Mouse (Mus musculus): ENCODE data around the gene Zdhhc15.
A peak's percentile ranks its signal among the peaks of the same experiment; 100 is the strongest.
"Not testable (repeated sequence)": the region's sequence is repeated elsewhere in the genome, so short reads cannot be mapped to it uniquely, and the experiment has no call there.

Gene Zdhhc15

DNA sequence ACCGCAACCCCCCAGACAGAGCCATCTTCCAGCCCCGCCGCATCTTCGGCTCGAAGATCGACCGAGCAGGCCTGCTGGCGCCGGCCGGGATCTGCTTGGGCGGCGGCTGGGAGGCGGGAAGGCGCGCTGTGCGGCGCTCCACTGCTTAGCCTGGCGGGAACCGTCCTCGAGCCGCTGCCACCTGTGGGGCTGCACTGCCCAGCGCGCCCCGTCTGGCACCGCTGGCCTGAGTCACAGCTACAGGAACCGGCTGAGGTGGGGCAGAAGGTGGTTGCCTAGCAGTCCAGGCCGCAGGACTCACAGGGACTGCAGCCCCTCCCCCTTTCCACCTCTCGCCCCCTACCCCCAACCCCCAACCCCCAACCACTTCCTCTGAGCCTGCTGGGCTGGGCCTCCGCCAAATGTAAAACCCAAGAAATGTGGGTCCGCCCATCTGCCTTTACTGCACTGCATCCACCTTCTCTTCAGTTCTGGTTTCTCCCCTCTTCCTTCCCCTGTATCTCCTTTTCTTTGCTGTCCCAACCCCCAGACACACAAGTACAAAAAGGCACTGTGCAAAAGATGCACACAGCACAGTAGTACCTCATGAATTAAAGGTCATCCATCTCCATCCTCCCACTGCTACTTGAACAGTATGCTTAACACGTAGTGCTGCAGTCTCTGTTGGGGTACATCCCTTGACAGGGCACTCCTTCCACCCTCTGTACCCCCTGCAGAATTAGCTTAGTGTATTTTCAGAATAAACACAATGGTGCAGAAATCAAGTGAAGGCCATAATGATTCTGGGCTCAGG is at the start of gene Zdhhc15:
Gene Zdhhc15 (minus strand): TSS at position 308 of the 793 bp plus-strand sequence.
- peak; percentile 78 for DNase-seq (ENCODE audit: low read depth)

DNA sequence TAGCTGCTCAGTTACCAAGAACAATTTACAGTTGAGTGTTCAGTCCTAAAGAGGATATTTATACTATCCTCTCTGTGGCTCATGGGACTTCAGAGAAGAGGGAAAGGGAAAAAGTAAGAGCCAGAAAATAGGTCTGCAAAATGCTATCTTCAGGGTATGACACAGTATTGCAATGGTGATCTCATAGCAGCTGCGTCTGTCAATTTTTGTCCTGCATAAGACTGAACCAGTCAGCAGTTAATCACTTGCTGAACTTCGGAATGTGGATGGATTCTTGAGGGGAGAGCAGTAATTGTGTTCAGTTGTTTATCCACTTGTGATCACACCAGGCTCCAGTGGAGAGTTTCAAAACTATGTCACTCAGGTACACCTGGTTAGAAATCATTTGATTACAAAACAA is 37.1 kb upstream of the Zdhhc15 start:
- DNase-seq (ENCODE audit: low read depth) = no peak

DNA sequence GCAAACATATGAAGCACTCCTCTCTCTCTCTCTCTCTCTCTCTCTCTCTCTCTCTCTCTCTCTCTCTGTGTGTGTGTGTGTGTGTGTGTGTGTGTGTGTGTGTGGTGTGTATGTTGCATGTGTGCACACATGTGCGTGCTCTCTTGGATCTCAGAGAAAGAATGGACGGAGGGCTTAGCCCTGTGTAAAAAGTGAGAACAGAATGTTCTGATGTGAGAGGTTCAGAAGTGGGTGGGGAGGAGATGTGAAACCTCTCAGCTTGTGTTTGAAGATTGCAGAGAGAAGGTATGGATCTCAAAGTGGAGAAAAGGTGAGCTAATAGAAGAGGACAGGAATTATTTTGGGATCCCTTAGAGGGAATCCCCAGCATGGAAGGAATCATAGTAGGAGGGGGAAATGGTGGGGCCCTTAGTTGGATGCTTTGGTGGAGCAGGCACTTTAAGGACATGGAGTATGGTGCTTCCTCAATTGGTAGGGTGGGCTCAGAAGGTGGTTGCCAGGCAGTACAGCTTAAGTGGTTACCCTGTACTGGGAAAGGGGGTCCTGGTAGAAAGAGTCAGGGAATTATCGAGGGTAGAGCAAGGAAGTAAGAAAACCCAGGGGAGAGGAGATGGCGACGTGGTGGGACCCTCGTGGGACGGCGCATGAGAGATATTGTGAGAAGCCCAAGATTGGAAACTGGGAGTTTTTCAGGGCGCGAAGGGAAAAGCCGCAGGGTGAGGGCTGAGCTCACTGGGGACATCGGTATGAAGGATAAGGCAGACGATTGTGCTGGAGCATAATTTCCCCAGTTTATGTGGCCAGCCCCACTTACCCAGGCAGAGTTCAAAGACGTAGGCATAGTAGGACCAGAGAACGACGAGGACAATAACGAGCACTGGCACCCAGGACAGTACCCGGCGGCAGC is 761 bp downstream of the Zdhhc15 start:
- peak; percentile 7 for DNase-seq (ENCODE audit: low read depth)

DNA sequence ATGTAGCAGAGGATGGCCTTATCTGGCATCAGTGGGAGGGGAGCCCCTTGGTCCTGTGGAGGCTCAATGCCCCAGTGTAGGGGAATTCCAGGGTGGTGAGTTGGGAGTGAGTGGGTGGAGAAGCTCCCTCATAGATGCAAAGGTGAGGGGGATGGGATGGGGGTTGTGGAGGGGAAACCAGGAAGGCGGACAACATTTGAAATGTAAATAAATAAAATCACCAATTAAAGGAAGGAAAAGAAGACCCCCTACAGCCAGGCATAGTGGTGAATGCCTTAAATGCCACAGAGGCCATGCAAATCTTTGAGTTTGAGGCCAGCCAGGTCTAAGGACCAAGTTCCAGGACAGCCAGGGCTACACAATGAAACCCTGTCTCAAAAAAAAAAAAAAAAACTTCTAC is 13.9 kb downstream of the Zdhhc15 start:
- no peak for DNase-seq (ENCODE audit: low read depth)

DNA sequence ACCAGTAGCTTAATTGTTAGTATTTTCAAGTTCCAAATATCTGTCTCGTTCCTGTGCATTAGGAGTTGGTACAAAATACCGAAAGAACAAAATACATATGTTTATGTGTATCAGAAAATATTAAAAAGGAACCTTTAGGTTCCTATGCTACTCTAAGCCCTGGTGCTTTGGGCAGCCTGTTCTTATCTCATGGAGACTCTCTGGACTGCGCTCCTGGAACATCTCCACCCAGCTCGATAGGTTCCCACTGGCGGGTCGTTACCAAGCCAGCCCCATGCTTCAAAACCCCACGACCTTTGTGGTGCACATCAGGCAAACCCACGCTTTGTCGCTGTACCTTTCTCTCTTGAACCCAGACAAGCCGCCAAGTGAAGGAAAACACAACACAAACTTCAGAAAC is 58.3 kb downstream of the Zdhhc15 start:
- DNase-seq (ENCODE audit: low read depth) = no peak

DNA sequence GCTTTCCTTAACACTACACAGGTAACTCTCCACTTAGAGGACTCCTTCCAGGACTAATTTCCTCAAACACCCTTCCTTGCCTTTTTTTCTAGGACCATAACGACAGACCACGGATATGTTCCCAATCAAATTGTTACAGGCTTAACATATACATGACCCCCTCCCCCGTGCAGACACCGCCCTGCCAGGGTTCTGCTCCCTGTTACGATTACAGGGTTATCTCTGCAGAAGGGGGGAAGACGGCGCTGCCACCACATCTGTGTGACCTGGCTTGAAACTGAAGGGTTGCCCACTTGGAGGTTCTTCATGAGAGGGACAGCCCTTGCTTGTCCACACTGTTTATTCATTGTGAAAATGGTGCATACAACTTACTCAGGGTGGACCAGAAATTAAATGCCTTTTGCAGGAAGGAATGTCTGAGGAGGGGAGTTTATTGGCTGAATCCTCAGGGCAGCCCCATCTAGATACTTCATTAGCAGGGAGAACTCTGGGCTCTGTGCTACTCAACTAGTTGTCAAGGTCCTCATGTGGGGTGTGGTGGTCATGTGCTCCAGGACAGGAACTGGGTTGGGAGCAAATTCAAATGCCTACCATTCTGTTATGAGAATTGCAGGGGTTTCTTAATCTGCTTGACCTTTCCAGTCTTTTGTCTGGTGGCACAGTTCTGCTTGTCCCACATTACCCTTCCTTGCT is 67.0 kb downstream of the Zdhhc15 start:
- not testable (repeated sequence) for DNase-seq (ENCODE audit: low read depth)

DNA sequence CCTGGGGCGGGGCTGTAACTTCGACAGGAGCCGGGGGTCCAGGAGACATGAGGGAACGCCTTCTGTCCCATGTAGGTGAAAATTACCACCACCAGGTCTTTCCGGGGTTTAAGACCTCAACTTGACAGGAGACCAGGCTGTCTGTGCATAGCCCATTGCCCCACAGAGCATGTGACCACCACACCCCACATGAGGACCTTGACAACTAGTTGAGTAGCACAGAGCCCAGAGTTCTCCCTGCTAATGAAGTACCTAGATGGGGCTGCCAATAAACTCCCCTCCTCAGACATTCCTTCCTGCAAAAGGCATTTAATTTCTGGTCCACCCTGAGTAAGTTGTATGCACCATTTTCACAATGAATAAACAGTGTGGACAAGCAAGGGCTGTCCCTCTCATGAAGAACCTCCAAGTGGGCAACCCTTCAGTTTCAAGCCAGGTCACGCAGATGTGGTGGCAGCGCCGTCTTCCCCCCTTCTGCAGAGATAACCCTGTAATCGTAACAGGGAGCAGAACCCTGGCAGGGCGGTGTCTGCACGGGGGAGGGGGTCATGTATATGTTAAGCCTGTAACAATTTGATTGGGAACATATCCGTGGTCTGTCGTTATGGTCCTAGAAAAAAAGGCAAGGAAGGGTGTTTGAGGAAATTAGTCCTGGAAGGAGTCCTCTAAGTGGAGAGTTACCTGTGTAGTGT is 68.5 kb downstream of the Zdhhc15 start:
- not testable (repeated sequence) for DNase-seq (ENCODE audit: low read depth)

DNA sequence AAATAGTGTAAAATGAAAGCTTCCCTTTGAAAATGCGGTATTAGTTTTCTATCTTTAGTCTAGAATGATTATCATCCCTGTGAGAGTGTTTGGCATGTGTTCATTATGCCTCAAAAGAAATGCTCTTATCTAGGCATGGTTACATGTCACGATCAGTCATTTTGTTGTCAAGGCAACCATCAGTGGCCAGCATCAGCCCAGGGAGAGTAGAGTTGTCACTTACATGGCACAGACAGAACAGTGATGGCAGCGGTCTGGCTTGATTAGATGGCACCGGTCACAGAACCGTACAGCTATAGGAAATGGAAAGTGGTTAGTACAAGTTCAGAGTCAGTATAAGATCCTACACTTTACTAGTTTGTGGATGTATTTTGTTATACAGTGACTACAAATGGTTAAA is 96.9 kb downstream of the Zdhhc15 start:
- no peak for DNase-seq (ENCODE audit: low read depth)

DNA sequence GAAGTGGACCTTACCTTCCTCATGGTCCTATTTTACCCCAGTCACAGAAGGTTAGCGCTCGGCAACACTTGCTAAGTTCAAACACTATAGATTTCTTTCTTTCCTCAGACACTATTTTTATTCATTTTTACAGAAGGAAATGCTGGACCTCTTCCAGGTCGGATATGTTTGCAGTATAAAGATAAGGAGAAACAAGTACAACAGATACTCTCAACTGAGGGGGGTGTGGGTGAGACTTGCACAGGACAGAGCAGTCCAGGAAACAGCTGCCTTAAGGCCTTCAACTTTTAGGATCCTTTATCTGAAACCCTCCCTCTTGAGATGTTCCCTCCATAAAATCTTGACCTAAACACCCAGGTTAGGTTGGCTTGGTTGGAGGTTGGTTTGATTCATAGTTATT is 103.4 kb downstream of the Zdhhc15 start:
- DNase-seq (ENCODE audit: low read depth) = peak; percentile 92

DNA sequence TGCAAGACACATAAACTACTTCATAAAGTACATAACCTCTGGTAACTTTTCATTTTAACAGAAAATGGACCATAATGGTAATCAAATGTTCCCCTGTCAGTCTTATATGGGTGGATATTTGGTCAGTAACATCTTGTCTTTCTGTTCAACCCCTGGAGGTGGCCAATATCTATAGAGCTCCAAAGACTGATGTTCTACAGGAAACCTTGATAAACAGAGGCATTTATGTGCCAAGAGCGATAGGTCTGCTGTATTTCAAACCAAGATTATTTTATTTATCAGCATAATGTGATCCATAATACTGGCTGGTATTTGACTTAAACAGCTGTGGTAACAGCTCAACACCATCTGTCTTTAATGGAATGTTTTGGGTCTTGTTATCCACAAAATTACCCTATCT is 125.6 kb downstream of the Zdhhc15 start:
- DNase-seq (ENCODE audit: low read depth) = no peak

DNA sequence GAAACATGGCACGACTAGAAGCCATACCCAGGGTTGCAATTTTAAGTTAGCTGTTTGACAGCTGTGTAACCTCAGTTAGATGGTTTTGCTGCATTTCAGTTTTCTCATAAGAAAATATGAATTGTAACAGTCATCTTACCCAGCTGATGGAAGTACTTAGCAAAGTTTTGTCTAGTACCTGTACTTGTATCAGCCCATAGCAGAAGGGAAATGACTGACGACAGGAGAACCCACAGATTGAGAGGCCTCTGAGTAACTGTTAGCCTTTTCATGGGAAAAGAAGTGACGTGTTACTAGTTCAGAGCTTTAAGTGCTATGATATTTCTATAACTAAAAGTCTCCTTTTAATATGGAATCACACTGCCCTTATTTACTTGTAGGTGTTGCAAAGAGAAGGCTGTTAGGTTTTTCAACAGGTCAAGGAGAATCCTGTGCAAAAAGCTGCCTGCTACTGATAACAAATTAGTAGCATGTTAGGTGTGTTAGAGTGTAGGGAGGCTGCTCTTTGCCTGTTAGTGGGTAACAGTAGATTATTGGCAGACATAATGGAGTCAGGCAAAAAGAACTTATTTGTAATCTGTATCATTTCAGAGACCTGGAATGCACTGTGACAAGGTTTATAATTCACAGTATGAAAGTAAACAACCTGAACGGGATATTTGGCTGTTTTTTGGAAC is 126.8 kb downstream of the Zdhhc15 start:
- no peak for DNase-seq (ENCODE audit: low read depth)

DNA sequence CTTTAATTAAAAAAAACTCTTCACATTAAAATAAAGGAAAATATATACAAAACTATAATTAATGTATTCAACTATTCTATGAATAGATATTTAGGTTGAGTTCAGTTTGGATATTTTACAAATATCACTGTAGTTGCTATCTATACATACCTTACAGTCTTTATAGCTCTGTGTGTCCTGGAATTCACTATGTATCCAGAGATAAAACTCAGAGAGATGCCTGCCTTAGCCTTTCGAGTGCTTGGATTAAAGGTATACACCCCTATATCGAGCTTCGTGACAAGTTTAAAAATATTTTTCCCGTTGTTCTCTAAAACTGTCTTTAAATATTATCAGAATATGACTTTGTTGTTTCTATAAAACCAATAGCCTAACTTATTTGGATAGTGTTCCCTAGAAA is 128.2 kb downstream of the Zdhhc15 start:
- DNase-seq (ENCODE audit: low read depth) = no peak

DNA sequence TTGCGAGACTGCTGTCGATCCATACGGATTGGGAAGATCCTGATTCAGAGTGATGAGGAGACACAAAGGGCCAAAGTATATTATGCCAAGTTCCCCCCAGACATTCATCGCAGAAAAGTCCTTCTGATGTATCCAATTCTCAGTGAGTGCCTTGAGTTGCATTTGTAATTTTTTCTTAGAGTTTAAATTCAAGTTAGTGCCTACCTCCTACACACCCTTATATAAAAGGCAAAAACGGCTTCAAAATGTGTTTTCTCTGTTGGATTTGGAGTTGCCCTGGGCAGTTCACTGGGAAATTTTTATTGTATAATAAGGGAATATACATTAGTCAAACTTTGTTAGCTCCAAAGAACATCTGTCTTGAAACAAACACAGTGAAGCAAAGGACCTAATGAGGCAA is 169.1 kb downstream of the Zdhhc15 start:
- no peak for DNase-seq (ENCODE audit: low read depth)

DNA sequence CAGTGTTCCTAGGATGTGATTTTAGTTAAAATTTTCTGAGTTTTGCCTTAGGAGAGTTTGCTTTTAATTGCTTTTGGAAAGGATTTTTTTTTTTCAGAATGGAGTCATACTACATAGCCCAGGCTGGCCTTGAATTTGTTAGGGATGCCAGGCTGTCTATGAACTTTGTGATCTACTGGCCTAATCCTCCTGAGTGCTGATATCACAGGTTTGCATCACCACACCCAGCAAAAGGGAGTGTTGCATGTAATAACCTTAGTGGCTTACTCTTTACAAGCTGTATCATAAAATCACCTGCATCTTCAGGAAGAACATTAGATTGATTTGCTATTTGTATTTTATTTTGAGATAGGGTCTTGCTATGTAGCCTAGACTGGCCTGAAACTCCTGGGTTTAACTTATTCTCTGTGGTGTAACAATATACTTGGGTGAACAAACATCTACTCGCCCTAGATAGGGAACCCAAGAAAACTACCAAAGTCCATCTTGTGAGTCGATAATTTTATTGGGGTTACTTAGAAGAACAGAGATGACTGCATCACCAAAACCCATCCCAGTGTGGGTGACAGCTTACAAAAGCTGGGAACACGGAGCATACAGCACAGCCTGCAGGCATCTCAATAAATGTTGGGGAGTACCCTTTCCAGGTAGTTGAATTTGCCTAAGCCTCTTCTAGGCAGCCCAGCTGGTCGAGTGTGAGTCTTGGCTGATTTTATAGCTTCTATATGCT is 181.1 kb downstream of the Zdhhc15 start:
- DNase-seq (ENCODE audit: low read depth) = no peak

DNA sequence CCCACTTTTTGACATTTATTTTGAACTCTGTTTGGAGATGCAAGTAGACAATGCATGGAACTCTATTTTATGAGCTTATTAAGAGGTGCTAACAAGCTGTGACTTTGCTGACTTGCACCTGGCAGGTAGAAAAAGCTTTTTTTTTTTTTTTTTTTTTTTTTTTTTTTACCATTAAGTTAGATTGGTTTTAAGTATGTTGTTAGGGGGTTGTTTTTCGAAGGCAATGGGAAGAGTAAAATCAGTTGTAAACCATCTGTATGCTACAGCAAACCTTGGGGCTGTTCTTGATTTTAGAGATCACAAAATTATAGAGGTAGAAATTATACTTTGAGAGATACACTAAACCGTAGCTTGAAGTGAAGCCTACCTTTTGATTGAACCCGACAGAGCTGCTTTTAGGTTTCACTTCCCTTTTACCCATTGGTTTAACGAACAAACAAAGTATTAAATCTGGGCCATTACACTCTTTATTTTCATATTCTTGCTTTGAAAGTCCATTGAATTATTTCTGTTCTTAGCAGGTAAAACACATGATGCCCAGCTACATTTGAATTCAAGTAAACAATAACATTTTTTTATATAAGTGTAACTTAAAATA is 181.9 kb downstream of the Zdhhc15 start:
- DNase-seq (ENCODE audit: low read depth) = no peak

DNA sequence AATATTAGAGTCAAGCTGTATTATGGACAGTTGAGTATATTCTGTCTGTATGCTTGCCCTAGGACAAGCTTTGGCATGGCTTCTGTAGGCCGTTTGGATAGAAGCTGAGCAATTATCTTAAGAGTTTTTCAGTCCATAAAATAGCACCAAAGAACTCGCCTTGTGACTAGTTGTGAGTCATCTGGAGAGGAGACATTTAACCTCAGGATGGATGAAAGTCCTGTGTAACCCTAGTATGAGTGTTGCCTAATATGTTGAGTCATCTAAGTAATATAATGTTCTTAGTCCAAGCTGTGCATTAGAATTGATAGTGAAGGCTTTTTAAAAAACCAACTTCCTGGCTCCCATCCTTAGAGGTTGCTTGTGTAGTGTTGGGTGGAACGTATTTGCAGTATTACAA is 182.8 kb downstream of the Zdhhc15 start:
- peak; percentile 90 for DNase-seq (ENCODE audit: low read depth)

Measured in 416B (cell line).